Mouse (Mus musculus): Measurements from ENCODE around the gene Zc3h15.
"Not testable (repeated sequence)": the region's sequence is repeated elsewhere in the genome, so short reads cannot be mapped to it uniquely, and the experiment has no call there.

The Zc3h15 gene

GRCm38 (mm10) chr2:83644276-83645252 lies at the start of gene Zc3h15:
TSS of gene Zc3h15 (plus strand) at chr2:83644435.
- peak; percentile 81 to 95 for DNase-seq (ENCODE audit: low spot score in 2 of 2)

GRCm38 (mm10) chr2:83620558-83621367 lies 23.5 kb upstream of the Zc3h15 start:
- no peak for DNase-seq (ENCODE audit: low spot score in 2 of 2)

- DNase-seq (ENCODE audit: low spot score in 2 of 2): no peak
Measured at GRCm38 (mm10) chr2:83621511-83621910, 22.7 kb upstream of the Zc3h15 start.

- no peak for DNase-seq (ENCODE audit: low spot score in 2 of 2)
Measured at GRCm38 (mm10) chr2:83622792-83623191, 21.4 kb upstream of the Zc3h15 start.

- DNase-seq (ENCODE audit: low spot score in 2 of 2): no peak
Measured at GRCm38 (mm10) chr2:83624045-83624444, 20.2 kb upstream of the Zc3h15 start.

GRCm38 (mm10) chr2:83625226-83626108 lies 18.8 kb upstream of the Zc3h15 start:
- DNase-seq (ENCODE audit: low spot score in 2 of 2): peak; percentile 50 to 84

- DNase-seq (ENCODE audit: low spot score in 2 of 2): no peak
Measured at GRCm38 (mm10) chr2:83626881-83627280, 17.4 kb upstream of the Zc3h15 start.

GRCm38 (mm10) chr2:83627495-83627894 lies 16.7 kb upstream of the Zc3h15 start:
- no peak for DNase-seq (ENCODE audit: low spot score in 2 of 2)

- DNase-seq (ENCODE audit: low spot score in 2 of 2): no peak
Measured at GRCm38 (mm10) chr2:83627932-83628331, 16.3 kb upstream of the Zc3h15 start.

- no peak for DNase-seq (ENCODE audit: low spot score in 2 of 2)
Measured at GRCm38 (mm10) chr2:83641993-83642392, 2.2 kb upstream of the Zc3h15 start.

- no peak for DNase-seq (ENCODE audit: low spot score in 2 of 2)
Measured at GRCm38 (mm10) chr2:83648916-83649315, 4.7 kb downstream of the Zc3h15 start.

- no peak for DNase-seq (ENCODE audit: low spot score in 2 of 2)
Measured at GRCm38 (mm10) chr2:83652606-83653005, 8.4 kb downstream of the Zc3h15 start.

- no peak for DNase-seq (ENCODE audit: low spot score in 2 of 2)
Measured at GRCm38 (mm10) chr2:83659279-83659678, 15.0 kb downstream of the Zc3h15 start.

- DNase-seq (ENCODE audit: low spot score in 2 of 2): no peak
Measured at GRCm38 (mm10) chr2:83660114-83660513, 15.9 kb downstream of the Zc3h15 start.

- DNase-seq (ENCODE audit: low spot score in 2 of 2): no peak
Measured at GRCm38 (mm10) chr2:83661351-83661750, 17.1 kb downstream of the Zc3h15 start.

- not testable (repeated sequence) for DNase-seq (ENCODE audit: low spot score in 2 of 2)
Measured at GRCm38 (mm10) chr2:83665051-83665450, 20.8 kb downstream of the Zc3h15 start.

GRCm38 (mm10) chr2:83667430-83667829 lies 23.2 kb downstream of the Zc3h15 start:
- no peak for DNase-seq (ENCODE audit: low spot score in 2 of 2)

GRCm38 (mm10) chr2:83668052-83668451 lies 23.8 kb downstream of the Zc3h15 start:
- DNase-seq (ENCODE audit: low spot score in 2 of 2): no peak

GRCm38 (mm10) chr2:83669988-83670387 lies 25.8 kb downstream of the Zc3h15 start:
- DNase-seq (ENCODE audit: low spot score in 2 of 2): no peak

GRCm38 (mm10) chr2:83671843-83672242 lies 27.6 kb downstream of the Zc3h15 start:
- no peak for DNase-seq (ENCODE audit: low spot score in 2 of 2)

GRCm38 (mm10) chr2:83673067-83673466 lies 28.8 kb downstream of the Zc3h15 start:
- DNase-seq (ENCODE audit: low spot score in 2 of 2): no peak

All from spleen, postnatal 10 days (tissue).